Mouse (Mus musculus) heart, adult 2 months (tissue): ENCODE results near the gene R3hdm2.

Experiments
- CTCF ChIP-seq: fragments of 200-600 bp; IDR thresholded peaks from 2 replicates; pipeline ENCODE4 v1.8.1; 2022; ENCODE audit warnings: antibody characterized with exemption, mild to moderate bottlenecking, moderate library complexity
- EP300 ChIP-seq: fragments of 200-500 bp; IDR thresholded peaks from 2 replicates; pipeline ENCODE4 v1.6.1; 2011; ENCODE audit warnings: low read depth, low read length, control low read depth; ENCODE audit not compliant: insufficient read depth

- TF ChIP-seq EP300 (no peak), CTCF (peak; percentile 68)
Measured at GRCm38 (mm10) chr10:127526681-127527080, 146.6 kb downstream of the R3hdm2 start.
